Comparison of ENCODE assay signal across 33 mouse cellular contexts in the genomic region with DNA sequence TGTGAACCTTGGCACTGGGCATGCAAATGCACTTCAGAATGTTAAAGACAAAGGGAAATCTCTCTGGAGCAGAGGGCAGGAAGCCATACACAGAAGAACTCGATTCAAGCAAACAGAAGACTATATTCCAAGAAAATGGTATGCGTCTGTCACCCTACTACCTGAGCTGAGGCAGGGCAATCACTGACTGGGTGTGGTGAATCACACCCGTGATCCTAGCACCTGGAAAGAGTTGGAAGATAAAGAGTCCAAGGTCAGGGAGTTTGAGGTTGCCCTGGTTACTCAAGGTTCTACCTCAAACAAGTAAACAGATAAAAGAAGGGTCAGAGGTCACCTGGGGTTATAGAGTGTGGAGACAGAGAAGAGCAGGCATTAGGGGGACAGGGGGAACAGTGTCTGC. TPM values are rescaled to one million over a fixed set of nuclear protein-coding genes. Genes with fewer than 3 reads are reported as not detected.
A peak's percentile ranks its signal among the peaks of the same experiment; 100 is the strongest.
DNase-seq lines count a peak whose midpoint lies in the region; ATAC-seq and TF ChIP-seq lines count a peak whose summit lies in the region.
"Had no signal": no experiment of that assay in that cellular context is flagged by ENCODE, and none has a peak within 500 bp of the region (broad histone marks: within the 10 kb centered on the region; RNA-seq: fewer than 3 reads in every experiment).

No protein-coding gene starts in this region.

- H3K9ac ChIP-seq in intestine, embryonic 15.5 days, result no peak overlapping the region
- no peak overlapping the region for H3K9ac ChIP-seq in stomach, postnatal 0 days (ENCODE audit: low read length)
- H3K9ac ChIP-seq: forebrain, embryonic 13.5 days; liver, embryonic 14.5 days had no signal

- peaks cover 6% of the 10 kb centered on the region; the same call in 1 of the 2 replicates for H3K9me3 ChIP-seq in E14TG2a.4 (ENCODE audit: low read length)
- H3K9me3 ChIP-seq in intestine, embryonic 15.5 days, result no peaks in the 10 kb centered on the region
- no peaks in the 10 kb centered on the region for H3K9me3 ChIP-seq in stomach, postnatal 0 days (ENCODE audit: control insufficient read depth, low read length)
- H3K9me3 ChIP-seq: forebrain, embryonic 13.5 days had no signal

- H3K36me3 ChIP-seq in E14TG2a.4 (ENCODE audit: insufficient read depth, low read length), result no peaks in the 10 kb centered on the region
- H3K36me3 ChIP-seq in intestine, embryonic 15.5 days, result no peaks in the 10 kb centered on the region
- no peaks in the 10 kb centered on the region for H3K36me3 ChIP-seq in stomach, postnatal 0 days (ENCODE audit: control insufficient read depth, insufficient read depth, low read length)

- no peak for TF ChIP-seq EP300 in stomach, postnatal 0 days (optimal IDR thresholded peaks at IDR 0.05)

- H3K4me1 ChIP-seq in E14TG2a.4 (replicated peaks; ENCODE audit: low read depth, low read length), result peaks cover 55% of the 10 kb centered on the region
- H3K4me1 ChIP-seq in intestine, embryonic 15.5 days (replicated peaks), result peaks cover 11% of the 10 kb centered on the region; the same call in 1 of the 2 replicates
- peaks cover 5% of the 10 kb centered on the region for H3K4me1 ChIP-seq in stomach, postnatal 0 days (replicated peaks; ENCODE audit: control insufficient read depth, insufficient read depth)

- H3K4me3 ChIP-seq in E14TG2a.4 (replicated peaks; ENCODE audit: low read length), result peak overlapping the region; percentile 24; the same call in 1 of the 2 replicates
- no peak overlapping the region for H3K4me3 ChIP-seq in intestine, embryonic 15.5 days (replicated peaks)
- no peak overlapping the region for H3K4me3 ChIP-seq in stomach, postnatal 0 days (ENCODE audit: low read depth, low read length)
- H3K4me3 ChIP-seq: forebrain, embryonic 13.5 days; heart, adult 2 months had no signal

- peak; percentile 93 for DNase-seq in ES-CJ7 (ENCODE audit: low read depth, low spot score)
- DNase-seq in stomach, postnatal 0 days (ENCODE audit: low spot score), result peak; percentile 53
- no peak for DNase-seq in right cerebral cortex, postnatal 10 days (ENCODE audit: low spot score in 2 of 2)
- no peak for DNase-seq in layer of hippocampus, adult 9-11 months
- no peak for DNase-seq in adrenal gland, postnatal 25 days
- DNase-seq: adrenal gland, adult 8-10 months; cerebellum, adult 11 months; cerebellum, adult 9-10 months; cerebellum, postnatal 36 days; gastrocnemius, postnatal 25 days; heart, adult 2 months; heart, postnatal 14 days; kidney, adult 18-20 months; kidney, postnatal 36 days; layer of hippocampus, postnatal 36 days; left cerebral cortex, postnatal 4 days; lung, adult 2 months; lung, postnatal 10 days; midbrain, embryonic 14.5 days; retina, postnatal 1 day; right cerebral cortex, postnatal 25 days; spleen, adult 18-20 months; thymus, adult 18-20 months; thymus, postnatal 25 days had no signal

- H3K4me2 ChIP-seq in intestine, embryonic 15.5 days (replicated peaks), result no peak overlapping the region
- no peak overlapping the region for H3K4me2 ChIP-seq in stomach, postnatal 0 days (replicated peaks; ENCODE audit: low read depth)
- H3K4me2 ChIP-seq: forebrain, embryonic 13.5 days had no signal

- peak; percentile 67 for ATAC-seq in intestine, embryonic 15.5 days
- peak; percentile 83 for ATAC-seq in stomach, postnatal 0 days (ENCODE audit: low FRiP score, low TSS enrichment)
- ATAC-seq: activated CD4-positive, CD25-positive, alpha-beta regulatory T cell, adult 4 months; forebrain, embryonic 13.5 days; hindbrain, embryonic 16.5 days had no signal

- peak overlapping the region; percentile 42; the same call in 1 of the 2 replicates for H3K27ac ChIP-seq in intestine, embryonic 15.5 days
- no peak overlapping the region for H3K27ac ChIP-seq in stomach, postnatal 0 days (replicated peaks)
- H3K27ac ChIP-seq: forebrain, embryonic 13.5 days; heart, adult 2 months; liver, embryonic 14.5 days; macrophage had no signal

- WGBS in intestine, embryonic 15.5 days, result 50% methylated on average over 3 of the region's 3 CpGs
- 45% methylated on average over 3 of the region's 3 CpGs for WGBS in stomach, postnatal 0 days

- peaks cover 14% of the 10 kb centered on the region for H3K27me3 ChIP-seq in E14TG2a.4 (ENCODE audit: insufficient read depth, low read length)
- no peaks in the 10 kb centered on the region; the same call in 1 of the 2 replicates for H3K27me3 ChIP-seq in intestine, embryonic 15.5 days (replicated peaks)
- H3K27me3 ChIP-seq in stomach, postnatal 0 days (ENCODE audit: control insufficient read depth, insufficient read depth, low read length), result no peaks in the 10 kb centered on the region

- no peak for TF ChIP-seq CTCF in E14TG2a.4 (conservative IDR thresholded peaks at IDR 0.05; ENCODE audit: low read length)
- no peak for TF ChIP-seq CTCF in stomach, postnatal 0 days (IDR thresholded peaks at IDR 0.05; ENCODE audit: low read depth)

RNA-seq across cellular contexts. Expression of gene Grid1, which starts 46.2 kb away (rescaled TPM):
- polyA plus RNA-seq in intestine, embryonic 15.5 days (2015; fragmentation: Nextera tagmentation; extraction: Ambion mirVana), result 0.33 and 0.41 TPM in 2 replicates
- 0.34 and 0.54 TPM in 2 replicates for polyA plus RNA-seq in stomach, postnatal 0 days (2015; fragmentation: Nextera tagmentation; extraction: Ambion mirVana)
- 0.43 and 0.73 TPM in 2 replicates for total RNA-seq in adrenal gland, postnatal 25 days (2021)
- total RNA-seq: gastrocnemius, adult 18-20 months; gastrocnemius, postnatal 25 days; heart, adult 2 months; heart, postnatal 14 days; monocyte, adult 5-6 weeks had no signal
- polyA plus RNA-seq: activated CD4-positive, CD25-positive, alpha-beta regulatory T cell, adult 4 months; macrophage had no signal

Comparison
In these comparisons a context has a peak if more than half of its experiments do, and no peak if none do; other contexts are left out.
1. DNase-seq: peak in ES-CJ7 (single experiment) and stomach, postnatal 0 days (single experiment); none in right cerebral cortex, postnatal 10 days (0 of 2), layer of hippocampus, adult 9-11 months (single experiment) and adrenal gland, postnatal 25 days (single experiment).